Mouse (Mus musculus): ENCODE data around the gene Wap. TPM values are rescaled to one million over a fixed set of nuclear protein-coding genes. Genes with fewer than 3 reads are reported as not detected.

Gene Wap
- total RNA-seq, 4 experiments from 2014 or later: not detected

DNA sequence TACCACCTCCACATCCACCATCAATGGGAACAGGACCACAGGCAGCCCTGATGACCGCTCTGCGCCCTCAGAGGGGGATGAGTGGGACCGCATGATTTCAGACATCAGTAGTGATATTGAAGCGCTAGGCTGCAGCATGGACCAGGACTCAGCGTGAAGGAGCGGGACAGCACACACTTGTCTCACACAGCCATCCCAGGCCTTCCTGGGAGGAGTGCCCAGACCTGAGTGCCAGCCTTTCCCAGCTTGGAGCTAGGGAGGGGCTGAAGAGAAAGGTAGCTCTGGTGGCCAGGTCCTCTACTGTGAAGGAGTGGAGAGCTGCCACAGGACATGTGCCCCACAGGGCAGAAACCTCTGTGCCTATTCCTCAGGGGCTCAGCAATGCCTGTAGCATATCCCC lies 42.2 kb downstream of the Wap start:
- DNase-seq: no peak

GRCm38 (mm10) chr11:6595339-6595738 lies 43.1 kb downstream of the Wap start:
- DNase-seq: no peak

- DNase-seq: no peak
Observed at GRCm38 (mm10) chr11:6594845-6595244, 43.6 kb downstream of the Wap start.

- DNase-seq: no peak
Observed at GRCm38 (mm10) chr11:6593406-6593805, 45.0 kb downstream of the Wap start.

DNA sequence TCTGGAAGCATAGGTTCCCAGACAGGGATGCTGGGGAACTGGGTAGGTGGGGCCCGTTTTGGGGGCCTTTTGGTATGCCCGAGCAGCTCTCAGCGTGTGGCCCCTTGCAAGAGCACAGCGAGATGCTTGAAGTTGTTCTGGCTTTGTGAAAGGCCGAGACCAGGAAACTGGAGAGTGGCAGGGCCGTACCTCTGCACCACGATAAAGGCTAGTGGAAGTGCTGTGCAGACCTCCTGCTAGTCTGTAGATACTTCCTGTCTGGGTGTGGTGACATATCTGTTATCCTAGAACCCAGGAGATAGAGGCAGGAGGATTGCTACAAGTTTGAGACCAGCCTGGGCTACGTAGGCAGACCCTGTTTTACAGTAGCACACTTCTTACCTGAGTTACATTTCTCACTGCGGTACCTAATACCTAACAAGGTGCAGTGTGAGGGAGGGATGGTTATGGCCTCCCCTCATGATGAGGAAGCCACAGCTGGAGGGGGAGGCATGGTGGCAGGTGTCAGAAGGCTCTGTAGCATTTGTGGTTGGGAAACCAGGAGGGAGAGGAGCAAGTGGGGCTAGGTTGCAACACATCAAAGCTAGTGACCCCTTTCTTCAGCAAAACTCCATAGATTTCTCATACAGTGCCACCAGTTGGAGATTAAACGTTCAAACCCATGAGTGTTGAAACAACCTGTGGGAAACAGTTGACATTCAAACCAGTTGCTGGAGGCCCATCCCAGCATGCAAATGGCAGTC lies 47.3 kb downstream of the Wap start:
- DNase-seq: no peak

- no peak for DNase-seq
Observed at GRCm38 (mm10) chr11:6589838-6590237, 48.6 kb downstream of the Wap start.

GRCm38 (mm10) chr11:6588295-6588694 lies 50.1 kb downstream of the Wap start:
- DNase-seq: no peak

GRCm38 (mm10) chr11:6587249-6587940 lies 51.0 kb downstream of the Wap start:
- DNase-seq: no peak

GRCm38 (mm10) chr11:6586660-6587059 lies 51.8 kb downstream of the Wap start:
- DNase-seq: no peak

DNA sequence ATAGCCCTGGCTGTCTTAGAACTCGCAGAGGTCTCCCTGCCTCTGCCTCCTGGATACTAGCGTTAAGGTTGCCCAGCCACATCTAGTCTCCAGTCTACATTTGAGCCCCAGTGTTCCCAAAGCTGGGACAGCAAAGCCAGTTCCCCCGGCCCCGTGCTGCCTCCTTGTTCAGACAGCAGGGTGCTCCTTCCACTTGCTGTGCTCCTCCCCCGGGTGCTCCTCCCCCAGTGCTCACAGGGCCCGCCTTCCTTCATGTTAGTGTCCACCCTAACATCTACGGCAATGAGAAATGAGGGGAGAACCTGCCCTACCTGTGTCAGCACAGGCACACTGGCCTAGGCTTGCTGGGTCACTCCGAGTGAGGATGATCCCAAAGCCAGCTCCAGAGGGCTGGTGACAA lies 52.7 kb downstream of the Wap start:
- DNase-seq: no peak

Other genes starting within 250 kb of the Wap start
- gene Zmiz2, start 249.6 kb downstream of the Wap start, total RNA-seq (2022): 10 to 100 TPM; 51.9 to 66.8 (median 59.9) TPM
- gene Ppia, start 223.2 kb downstream of the Wap start, total RNA-seq (2022): 1,000 to 10,000 TPM; 1,457 to 1,759 (median 1,529) TPM
- 10 to 100 TPM; 68.9 to 84.3 (median 80.5) TPM for gene H2afv, start 194.2 kb downstream of the Wap start, total RNA-seq (2022)
- gene Purb, start 162.7 kb downstream of the Wap start, total RNA-seq (2022): 10 to 100 TPM; 54.2 to 62.0 (median 60.9) TPM
- gene Myo1g, start 117.7 kb downstream of the Wap start, total RNA-seq (2022): 1 to 10 TPM; 2.1 to 4.8 (median 3.4) TPM
- 10 to 100 TPM; 35.8 to 40.8 (median 40.5) TPM for gene Ccm2, start 91.8 kb downstream of the Wap start, total RNA-seq (2022)
- gene Nacad, start 32.6 kb downstream of the Wap start, total RNA-seq (2022): 1 to 10 TPM; 1.2 to 2.8 (median 1.8) TPM
- 10 to 100 TPM; 49.3 to 68.1 (median 60.4) TPM for gene Tbrg4, start 12.6 kb downstream of the Wap start, total RNA-seq (2022)
- 10 to 100 TPM; 15.8 to 20.8 (median 19.9) TPM for gene Ramp3, start 19.9 kb upstream of the Wap start, total RNA-seq (2022)
- not detected for gene Gm11983, start 199.0 kb upstream of the Wap start, total RNA-seq (2022)

All from adrenal gland, adult 8-10 months (tissue).